Mouse (Mus musculus): ENCODE data around the gene Cers5. TPM values are rescaled to one million over a fixed set of nuclear protein-coding genes. Genes with fewer than 3 reads are reported as not detected.
A peak's percentile ranks its signal among the peaks of the same experiment; 100 is the strongest.

The Cers5 gene
- polyA plus RNA-seq, 1 experiment from 2014 or later, result 80.6 TPM

DNA sequence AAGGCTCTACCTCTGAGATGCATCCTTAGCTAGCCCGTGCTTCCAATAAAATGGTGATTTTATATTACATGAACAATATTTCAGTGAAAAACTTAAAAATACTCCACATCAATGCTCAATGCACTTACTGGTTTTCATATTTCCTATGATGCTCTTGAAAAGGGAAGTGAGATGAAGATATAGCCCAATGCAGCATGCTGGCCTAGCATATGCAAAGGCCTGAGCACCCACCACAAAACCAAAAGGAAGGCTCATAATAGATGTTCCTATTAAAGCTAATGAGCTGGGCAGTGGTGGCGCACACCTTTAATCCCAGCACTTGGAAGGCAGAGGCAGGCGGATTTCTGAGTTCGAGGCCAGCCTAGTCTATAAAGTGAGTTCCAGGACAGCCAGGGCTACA is 33.0 kb upstream of the Cers5 start:
- Histone ChIP-seq H3K9me3 (no peaks in the 10 kb centered on the region), H3K27ac (no peak overlapping the region), H3K4me2 (replicated peaks) (no peak overlapping the region), H3K4me1 (peaks cover 49% of the 10 kb centered on the region), H3K27me3 (no peaks in the 10 kb centered on the region), H3K9ac (no peak overlapping the region), H3K36me3 (peaks cover 54% of the 10 kb centered on the region), H3K4me3 (no peak overlapping the region)
- no peak for ATAC-seq (ENCODE audit: low FRiP score, low read depth)
- 95% methylated on average over 4 of the region's 4 CpGs for WGBS

DNA sequence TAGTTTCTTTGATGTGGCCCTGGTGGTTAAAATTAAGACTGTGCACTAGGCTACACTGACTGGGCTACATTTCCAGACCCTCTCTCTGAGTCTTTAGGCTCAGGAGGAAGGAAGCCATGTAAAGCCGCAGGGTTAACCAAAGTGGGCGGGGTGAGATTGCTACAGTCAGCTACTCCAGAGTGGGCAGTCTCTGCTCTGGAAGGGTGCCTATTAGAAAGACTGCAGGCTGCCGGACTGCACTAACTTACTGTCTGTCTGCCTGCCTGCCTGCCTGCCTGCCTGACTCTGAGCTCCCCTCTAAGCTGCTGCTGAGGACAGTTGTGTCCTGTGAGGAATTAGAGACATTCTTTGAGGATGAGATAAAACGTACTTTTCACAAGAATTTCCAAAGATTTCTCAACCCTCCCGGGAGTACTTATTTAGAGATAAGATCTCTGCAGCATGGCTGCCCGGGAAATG is 30.5 kb upstream of the Cers5 start:
- peak overlapping the region; percentile 63 for H3K27ac ChIP-seq
- H3K27me3 ChIP-seq, result no peaks in the 10 kb centered on the region
- peak; percentile 57 for ATAC-seq (ENCODE audit: low FRiP score, low read depth)
- no peak overlapping the region for H3K4me3 ChIP-seq
- H3K9ac ChIP-seq, result no peak overlapping the region
- peaks cover 63% of the 10 kb centered on the region for H3K36me3 ChIP-seq
- peak overlapping the region; percentile 25; the same call in 1 of the 2 replicates for H3K4me2 ChIP-seq (replicated peaks)
- H3K4me1 ChIP-seq, result peaks cover 60% of the 10 kb centered on the region
- whole genome bisulfite sequencing, result 10% methylated on average over 6 of the region's 6 CpGs
- H3K9me3 ChIP-seq, result no peaks in the 10 kb centered on the region

DNA sequence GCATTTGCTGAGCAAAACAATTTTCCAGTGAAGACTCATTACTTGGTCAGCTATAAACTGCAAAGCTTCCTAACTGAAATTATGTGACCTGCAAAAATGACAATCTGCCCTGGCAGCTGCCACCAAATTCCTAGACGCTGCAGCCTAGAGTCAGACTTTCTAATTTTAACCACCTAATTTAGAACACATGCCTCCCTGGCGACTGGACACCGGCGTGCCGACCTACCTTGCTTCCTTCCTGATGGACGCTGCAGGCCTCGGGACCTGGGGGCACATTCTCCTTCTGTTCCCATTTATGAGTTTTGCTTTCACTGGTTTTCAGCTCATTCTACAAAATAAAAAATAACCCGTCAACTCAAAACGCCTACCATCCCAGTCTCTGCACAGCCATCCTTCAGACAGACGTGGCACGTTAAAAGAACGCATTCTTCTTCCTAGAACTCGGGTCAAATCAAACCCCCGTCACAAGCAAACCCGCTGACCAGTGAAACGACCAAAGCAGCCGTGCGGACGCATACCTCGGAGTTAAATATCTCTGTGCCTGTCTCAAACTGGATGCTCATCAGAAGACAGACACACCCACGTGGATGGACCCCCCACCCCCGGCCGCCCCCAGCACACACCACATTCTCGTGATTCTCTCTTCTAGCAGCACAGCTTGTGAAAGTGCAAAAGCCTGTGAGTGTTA is 29.3 kb upstream of the Cers5 start:
- Histone ChIP-seq H3K27me3 (no peaks in the 10 kb centered on the region), H3K27ac (peak overlapping the region; percentile 69; the same call in 1 of the 2 replicates), H3K9ac (0 out of 2 replicates have a peak overlapping the region, but pooled peaks have one; percentile 31), H3K36me3 (peaks cover 64% of the 10 kb centered on the region), H3K9me3 (no peaks in the 10 kb centered on the region), H3K4me1 (peaks cover 57% of the 10 kb centered on the region), H3K4me3 (no peak overlapping the region), H3K4me2 (replicated peaks) (peak overlapping the region; percentile 32)
- ATAC-seq (ENCODE audit: low FRiP score, low read depth), result no peak
- 11% methylated on average over 24 of the region's 24 CpGs for WGBS

DNA sequence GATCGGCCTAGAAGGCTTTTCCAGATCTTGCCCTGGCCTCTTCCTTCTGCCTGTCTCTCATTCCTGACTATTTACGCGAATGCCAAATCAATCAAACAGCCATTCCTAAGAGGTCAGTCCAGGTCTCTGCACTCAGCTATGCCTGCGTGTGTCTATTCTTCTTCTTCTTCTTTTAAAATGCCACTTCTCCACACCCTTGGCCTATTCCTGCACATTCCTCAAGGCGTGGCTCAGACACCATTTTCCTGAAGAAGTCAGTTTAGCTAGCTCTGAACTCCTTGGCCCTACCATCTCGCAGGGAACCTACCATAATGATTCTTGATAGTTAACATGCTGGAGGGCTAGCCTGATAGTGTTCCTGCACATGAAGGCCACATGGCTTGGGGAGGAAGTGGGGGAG is 27.0 kb upstream of the Cers5 start:
- ATAC-seq (ENCODE audit: low FRiP score, low read depth), result no peak
- 73% methylated on average over 6 of the region's 6 CpGs for WGBS
- no peak overlapping the region for H3K9ac ChIP-seq
- peak overlapping the region; percentile 15; the same call in 1 of the 2 replicates for H3K27ac ChIP-seq
- H3K9me3 ChIP-seq, result no peaks in the 10 kb centered on the region
- no peak overlapping the region for H3K4me3 ChIP-seq
- H3K4me2 ChIP-seq (replicated peaks), result no peak overlapping the region
- no peaks in the 10 kb centered on the region for H3K27me3 ChIP-seq
- peaks cover 64% of the 10 kb centered on the region for H3K4me1 ChIP-seq
- peaks cover 59% of the 10 kb centered on the region for H3K36me3 ChIP-seq

DNA sequence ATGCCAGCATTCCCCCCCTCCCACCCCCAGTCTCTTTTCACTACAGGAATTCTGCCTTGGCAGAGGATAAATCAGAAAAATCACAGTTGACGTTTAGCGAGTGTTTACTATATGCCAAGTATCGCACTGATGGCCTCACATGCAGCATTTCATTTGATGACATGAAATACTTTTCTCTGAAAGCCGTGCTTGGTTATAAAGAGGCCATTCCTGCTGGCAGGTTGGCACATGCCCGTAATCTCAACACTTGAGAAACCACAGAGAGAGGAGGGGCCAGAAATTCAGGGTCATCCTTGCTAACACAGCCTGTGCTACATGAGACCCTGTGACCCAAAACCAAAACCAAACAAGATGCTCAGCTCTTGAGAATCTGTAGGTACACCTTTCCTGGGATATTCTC is 25.2 kb upstream of the Cers5 start:
- Histone ChIP-seq H3K4me2 (replicated peaks) (no peak overlapping the region), H3K27me3 (no peaks in the 10 kb centered on the region), H3K9me3 (no peaks in the 10 kb centered on the region), H3K4me1 (peaks cover 51% of the 10 kb centered on the region), H3K36me3 (peaks cover 69% of the 10 kb centered on the region), H3K27ac (peak overlapping the region; percentile 70), H3K9ac (no peak overlapping the region), H3K4me3 (no peak overlapping the region)
- ATAC-seq (ENCODE audit: low FRiP score, low read depth), result no peak
- WGBS, result 64% methylated on average over 5 of the region's 5 CpGs

DNA sequence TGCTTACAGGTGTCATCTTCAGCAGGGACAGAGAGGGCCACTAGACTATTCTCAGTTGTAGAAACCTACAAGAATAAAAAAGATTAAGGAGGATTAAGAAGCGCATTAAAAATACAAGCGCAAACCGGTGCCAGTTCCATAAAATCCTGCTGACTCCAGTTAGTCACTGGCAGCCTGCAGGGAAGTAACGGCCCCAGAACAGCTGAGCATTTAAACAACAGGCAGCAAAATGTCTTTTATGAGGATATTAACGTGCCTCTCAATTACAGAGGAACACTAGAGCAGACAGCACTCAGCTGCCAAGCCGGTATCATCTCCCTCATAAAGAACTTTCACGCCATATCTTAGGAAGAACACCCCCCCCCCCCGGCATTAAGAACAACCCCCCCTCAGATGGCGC is 24.1 kb upstream of the Cers5 start:
- no peak overlapping the region for H3K27ac ChIP-seq
- no peaks in the 10 kb centered on the region for H3K9me3 ChIP-seq
- H3K4me3 ChIP-seq, result no peak overlapping the region
- H3K9ac ChIP-seq, result no peak overlapping the region
- WGBS, result 31% methylated on average over 9 of the region's 9 CpGs
- no peaks in the 10 kb centered on the region for H3K27me3 ChIP-seq
- no peak overlapping the region for H3K4me2 ChIP-seq (replicated peaks)
- ATAC-seq (ENCODE audit: low FRiP score, low read depth), result peak; percentile 68
- peaks cover 78% of the 10 kb centered on the region for H3K36me3 ChIP-seq
- H3K4me1 ChIP-seq, result peaks cover 39% of the 10 kb centered on the region

DNA sequence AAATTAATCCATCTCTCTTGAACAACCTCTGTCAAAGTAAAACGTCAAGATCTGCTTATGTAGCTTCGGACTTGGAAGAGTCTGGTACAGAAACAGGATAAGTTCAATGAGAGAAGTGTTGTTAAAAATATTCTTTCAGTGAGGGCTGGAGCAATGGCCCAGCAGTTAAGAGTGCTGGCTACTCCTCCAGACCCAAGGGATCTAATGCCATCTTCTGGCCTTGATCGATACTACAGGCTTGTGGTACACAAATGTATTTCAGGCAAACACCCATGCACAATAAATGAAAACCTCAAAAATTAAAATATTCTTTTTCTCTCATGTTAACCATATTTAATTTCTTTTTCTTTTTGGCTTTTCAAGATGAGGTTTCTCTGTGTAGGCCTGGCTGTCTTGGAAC is 23.4 kb upstream of the Cers5 start:
- 88% methylated on average over 3 of the region's 3 CpGs for WGBS
- H3K4me1 ChIP-seq, result peaks cover 35% of the 10 kb centered on the region
- H3K9ac ChIP-seq, result no peak overlapping the region
- H3K27ac ChIP-seq, result no peak overlapping the region
- no peak overlapping the region for H3K4me3 ChIP-seq
- no peak overlapping the region for H3K4me2 ChIP-seq (replicated peaks)
- H3K27me3 ChIP-seq, result no peaks in the 10 kb centered on the region
- H3K36me3 ChIP-seq, result peaks cover 84% of the 10 kb centered on the region
- ATAC-seq (ENCODE audit: low FRiP score, low read depth), result no peak
- H3K9me3 ChIP-seq, result no peaks in the 10 kb centered on the region

DNA sequence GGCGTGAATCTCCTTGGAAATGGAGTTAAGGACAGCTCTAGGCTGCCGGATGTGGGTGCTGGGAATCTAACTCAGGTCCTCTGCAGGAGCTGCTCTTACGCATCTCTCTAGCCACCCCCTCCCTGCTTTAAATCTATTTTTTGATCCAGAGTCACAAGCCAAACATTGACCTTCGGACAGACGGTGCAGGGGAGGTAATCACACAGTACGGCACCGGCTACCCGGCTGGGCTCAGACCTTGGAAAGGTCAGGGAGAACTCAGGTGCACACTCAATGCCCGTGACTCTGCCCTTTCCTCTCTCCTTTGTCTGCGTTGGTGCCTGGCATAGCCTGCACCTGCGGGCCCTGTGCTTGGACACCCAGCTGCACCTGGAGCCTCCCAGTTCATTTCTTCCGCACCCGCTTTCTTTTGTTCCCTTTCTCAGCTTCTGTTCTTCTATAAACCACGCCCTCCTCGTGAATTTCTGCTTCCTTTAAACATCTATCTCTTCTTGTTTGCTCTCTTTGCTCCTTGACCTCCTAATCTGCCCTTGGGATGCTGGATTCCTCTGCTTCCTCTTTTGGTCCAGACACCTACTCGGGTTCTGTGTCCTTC is 19.6 kb upstream of the Cers5 start:
- H3K4me3 ChIP-seq, result no peak overlapping the region
- H3K9me3 ChIP-seq, result no peaks in the 10 kb centered on the region
- H3K36me3 ChIP-seq, result peaks cover 91% of the 10 kb centered on the region
- H3K9ac ChIP-seq, result no peak overlapping the region
- no peak overlapping the region for H3K4me2 ChIP-seq (replicated peaks)
- H3K27ac ChIP-seq, result no peak overlapping the region
- H3K4me1 ChIP-seq, result peaks cover 8% of the 10 kb centered on the region; the same call in 1 of the 2 replicates
- WGBS, result 93% methylated on average over 16 of the region's 16 CpGs
- no peak for ATAC-seq (ENCODE audit: low FRiP score, low read depth)
- H3K27me3 ChIP-seq, result no peaks in the 10 kb centered on the region

DNA sequence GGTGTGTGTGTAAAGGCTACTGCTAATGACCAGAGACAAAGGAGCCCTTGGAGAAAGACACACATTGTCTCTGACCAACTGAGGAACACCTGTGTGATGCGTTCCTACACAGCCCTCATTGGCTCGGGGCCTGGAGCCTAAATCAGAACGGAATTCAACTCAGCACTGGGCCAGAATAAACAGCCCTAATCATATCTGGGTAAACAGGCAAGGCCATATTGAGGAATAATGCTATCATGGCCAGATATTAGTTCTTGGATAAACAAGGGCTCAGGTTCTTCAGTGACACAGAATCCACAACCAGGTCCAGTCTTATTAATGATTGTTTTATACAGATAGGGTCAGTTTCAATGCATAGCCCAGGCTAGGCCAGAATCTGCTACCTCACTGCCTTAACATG is 18.3 kb upstream of the Cers5 start:
- no peak overlapping the region for H3K4me3 ChIP-seq
- peaks cover 96% of the 10 kb centered on the region for H3K36me3 ChIP-seq
- H3K9ac ChIP-seq, result no peak overlapping the region
- no peaks in the 10 kb centered on the region for H3K9me3 ChIP-seq
- H3K27ac ChIP-seq, result no peak overlapping the region
- H3K4me2 ChIP-seq (replicated peaks), result no peak overlapping the region
- no peaks in the 10 kb centered on the region for H3K27me3 ChIP-seq
- no peak for ATAC-seq (ENCODE audit: low FRiP score, low read depth)
- H3K4me1 ChIP-seq, result no peaks in the 10 kb centered on the region
- whole genome bisulfite sequencing, result 85% methylated on average over 3 of the region's 3 CpGs

DNA sequence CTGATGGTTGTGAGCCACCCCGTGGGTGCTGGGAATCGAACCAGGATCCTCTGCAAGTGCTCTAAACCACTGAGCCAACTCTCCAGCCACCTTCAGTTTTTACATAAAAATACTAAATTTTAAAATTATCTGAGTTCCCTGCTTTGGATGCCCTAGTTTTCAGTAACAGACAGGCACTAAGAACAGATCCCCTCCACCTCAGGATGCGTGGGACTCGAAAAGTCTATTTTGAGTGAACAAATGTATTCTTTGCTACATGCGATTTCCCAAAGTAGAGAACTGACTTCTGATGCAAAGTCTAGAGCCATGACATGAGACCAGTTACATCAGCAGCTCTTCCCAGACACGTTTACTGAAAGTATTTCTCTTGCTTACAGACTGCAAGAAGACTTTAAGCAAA is 17.8 kb upstream of the Cers5 start:
- ATAC-seq (ENCODE audit: low FRiP score, low read depth), result no peak
- Histone ChIP-seq H3K4me2 (replicated peaks) (no peak overlapping the region), H3K27me3 (no peaks in the 10 kb centered on the region), H3K9me3 (no peaks in the 10 kb centered on the region), H3K9ac (no peak overlapping the region), H3K27ac (no peak overlapping the region), H3K4me1 (no peaks in the 10 kb centered on the region), H3K4me3 (no peak overlapping the region), H3K36me3 (peaks cover 97% of the 10 kb centered on the region)
- 94% methylated on average over 6 of the region's 6 CpGs for WGBS

DNA sequence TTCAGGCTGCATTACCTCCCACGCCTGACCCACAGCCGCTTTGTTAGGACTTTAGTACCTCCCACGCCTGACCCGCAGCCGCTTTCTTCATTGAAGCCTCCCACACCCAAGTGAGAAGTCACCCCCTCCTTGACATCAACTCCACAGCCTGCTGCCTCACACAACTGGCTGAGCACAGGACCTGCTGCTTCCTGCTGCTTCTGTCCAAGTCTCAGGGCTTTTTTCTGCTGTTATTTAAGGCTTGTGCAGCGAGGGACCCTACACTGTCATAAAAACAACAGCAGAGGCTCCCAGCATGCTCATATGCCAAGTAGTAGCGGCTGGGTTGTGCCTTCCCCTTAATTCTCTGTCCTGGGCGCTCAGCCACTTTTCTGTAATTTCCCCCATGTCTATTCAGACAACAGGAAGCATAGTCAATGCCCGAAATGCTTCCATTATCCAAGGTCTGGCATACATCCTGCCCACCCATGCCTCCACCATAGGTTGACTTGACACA is 15.0 kb upstream of the Cers5 start:
- no peaks in the 10 kb centered on the region for H3K27me3 ChIP-seq
- H3K4me2 ChIP-seq (replicated peaks), result no peak overlapping the region
- H3K36me3 ChIP-seq, result peaks cover 97% of the 10 kb centered on the region
- H3K4me1 ChIP-seq, result no peaks in the 10 kb centered on the region
- no peaks in the 10 kb centered on the region for H3K9me3 ChIP-seq
- no peak for ATAC-seq (ENCODE audit: low FRiP score, low read depth)
- H3K4me3 ChIP-seq, result no peak overlapping the region
- H3K9ac ChIP-seq, result no peak overlapping the region
- peak overlapping the region; percentile 17; the same call in 1 of the 2 replicates for H3K27ac ChIP-seq
- 72% methylated on average over 9 of the region's 9 CpGs for WGBS

DNA sequence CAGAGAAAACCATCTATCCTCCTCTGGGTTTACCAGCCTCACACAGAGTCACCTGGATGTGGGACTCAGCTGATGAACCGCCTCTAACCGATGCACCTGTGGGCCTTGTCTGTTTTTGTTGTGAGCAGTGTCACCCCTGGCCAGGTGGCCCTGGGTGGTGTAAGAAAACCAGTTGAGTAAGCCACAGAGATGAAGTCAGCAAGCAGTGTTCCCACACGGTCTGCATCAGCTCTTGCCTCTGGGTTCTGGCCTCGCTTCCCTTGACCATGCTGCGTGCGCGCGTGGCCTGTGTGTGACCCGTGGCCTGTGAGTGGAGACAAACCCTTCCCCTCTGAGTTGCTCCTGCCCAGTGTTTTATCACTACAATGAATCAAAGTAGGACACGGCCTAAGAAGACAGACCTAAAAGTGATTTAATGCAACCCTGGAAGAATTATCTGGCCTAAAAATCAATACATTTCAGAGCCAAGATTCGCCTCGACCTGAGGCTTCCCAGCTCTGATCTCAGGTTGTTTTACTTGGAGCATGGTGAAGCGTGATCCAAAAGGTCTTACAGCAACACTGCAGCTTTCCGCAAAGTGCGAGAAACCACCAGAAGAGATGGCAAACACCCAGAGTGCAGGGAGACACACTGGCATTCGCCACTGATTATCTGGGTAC is 6.1 kb upstream of the Cers5 start:
- peaks cover 61% of the 10 kb centered on the region for H3K36me3 ChIP-seq
- WGBS, result 91% methylated on average over 16 of the region's 16 CpGs
- ATAC-seq (ENCODE audit: low FRiP score, low read depth), result no peak

More for the DNA sequence above, 6.1 kb upstream of the Cers5 start:
- no peak overlapping the region for H3K27ac ChIP-seq
- H3K4me2 ChIP-seq (replicated peaks), result no peak overlapping the region
- H3K27me3 ChIP-seq, result no peaks in the 10 kb centered on the region
- no peak overlapping the region for H3K9ac ChIP-seq
- H3K4me1 ChIP-seq, result no peaks in the 10 kb centered on the region
- no peak overlapping the region for H3K4me3 ChIP-seq
- no peaks in the 10 kb centered on the region for H3K9me3 ChIP-seq
